ENCODE assay signal across 7 mouse cellular contexts in the genomic region with DNA sequence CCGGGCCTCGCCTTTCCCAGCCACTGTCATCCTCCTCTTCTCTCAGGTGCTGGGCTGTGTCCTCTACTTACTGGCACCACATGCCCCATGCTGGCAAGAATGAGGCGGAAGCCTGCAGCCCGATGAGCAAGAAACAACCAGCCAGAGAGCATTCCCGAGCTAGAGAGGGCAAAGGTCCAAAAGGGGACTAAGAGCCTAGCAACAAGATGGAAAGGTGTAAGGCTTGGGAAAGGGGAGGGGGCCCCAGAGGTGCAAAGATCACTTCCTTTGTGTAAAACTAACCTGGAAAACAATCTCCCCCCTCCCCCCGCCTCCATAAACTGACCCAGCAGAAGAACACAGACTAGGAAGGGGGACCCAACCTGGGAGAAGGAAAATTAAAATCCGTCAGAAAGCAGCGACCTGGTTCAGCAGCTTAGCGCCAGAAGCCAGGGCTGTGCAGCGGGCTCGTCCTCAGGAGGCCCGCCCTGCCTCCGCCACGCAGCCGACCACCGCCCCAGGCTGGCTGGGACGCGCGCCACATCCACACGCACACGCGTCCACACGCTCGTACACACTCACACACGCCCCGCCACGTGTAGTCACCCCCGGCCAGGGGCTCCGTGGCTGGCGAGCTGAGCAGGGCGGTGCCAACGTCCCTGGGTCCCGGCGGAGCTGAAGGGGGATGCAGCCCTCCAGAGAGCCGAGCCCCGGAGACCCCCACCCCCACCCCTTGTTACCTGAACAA. TPM values are rescaled to one million over a fixed set of nuclear protein-coding genes. Genes with fewer than 3 reads are reported as not detected.
DNase-seq lines count a peak whose midpoint lies in the region; ATAC-seq and TF ChIP-seq lines count a peak whose summit lies in the region.

No protein-coding gene starts in this region.

- H3K36me3 ChIP-seq in E14TG2a.4 (ENCODE audit: insufficient read depth, low read length), result peaks cover 8% of the 10 kb centered on the region
- no peaks in the 10 kb centered on the region for H3K36me3 ChIP-seq in intestine, embryonic 15.5 days
- H3K36me3 ChIP-seq in liver, embryonic 13.5 days, result no peaks in the 10 kb centered on the region
- H3K36me3 ChIP-seq in neural tube, embryonic 13.5 days, result no peaks in the 10 kb centered on the region

- no peaks in the 10 kb centered on the region for H3K9me3 ChIP-seq in E14TG2a.4 (ENCODE audit: low read length)
- H3K9me3 ChIP-seq in intestine, embryonic 15.5 days, result no peaks in the 10 kb centered on the region
- H3K9me3 ChIP-seq in liver, embryonic 13.5 days (replicated peaks), result no peaks in the 10 kb centered on the region
- no peaks in the 10 kb centered on the region for H3K9me3 ChIP-seq in neural tube, embryonic 13.5 days

- peak overlapping the region; percentile 60 for H3K9ac ChIP-seq in intestine, embryonic 15.5 days
- H3K9ac ChIP-seq in liver, embryonic 13.5 days, result peak overlapping the region; percentile 79
- peak overlapping the region; percentile 78 for H3K9ac ChIP-seq in neural tube, embryonic 13.5 days

- no peak for TF ChIP-seq CTCF in E14TG2a.4 (conservative IDR thresholded peaks at IDR 0.05; ENCODE audit: low read length)
- TF ChIP-seq CTCF in cerebellum, adult 2 months (IDR thresholded peaks at IDR 0.05; ENCODE audit: borderline replicate concordance, insufficient read depth, low read depth, low read length), result no peak

- WGBS in cerebellum, adult 2 months, result 6% methylated on average over 34 of the region's 36 CpGs
- WGBS in intestine, embryonic 15.5 days, result 17% methylated on average over 36 of the region's 36 CpGs
- 6% methylated on average over 36 of the region's 36 CpGs for WGBS in liver, embryonic 13.5 days (ENCODE audit: insufficient replicate concordance)
- 17% methylated on average over 36 of the region's 36 CpGs for WGBS in neural tube, embryonic 13.5 days

- no peak for TF ChIP-seq POLR2A in cerebellum, adult 2 months (IDR thresholded peaks at IDR 0.05; ENCODE audit: borderline replicate concordance, insufficient read depth, low read length)

- H3K27me3 ChIP-seq in E14TG2a.4 (ENCODE audit: insufficient read depth, low read length), result no peaks in the 10 kb centered on the region
- H3K27me3 ChIP-seq in cerebellum, adult 2 months (ENCODE audit: control insufficient read depth, insufficient read depth, low read length), result no peaks in the 10 kb centered on the region
- H3K27me3 ChIP-seq in intestine, embryonic 15.5 days (replicated peaks), result no peaks in the 10 kb centered on the region
- no peaks in the 10 kb centered on the region for H3K27me3 ChIP-seq in liver, embryonic 13.5 days
- H3K27me3 ChIP-seq in neural tube, embryonic 13.5 days, result no peaks in the 10 kb centered on the region

- peaks cover 15% of the 10 kb centered on the region for H3K4me1 ChIP-seq in E14TG2a.4 (replicated peaks; ENCODE audit: low read depth, low read length)
- H3K4me1 ChIP-seq in cerebellum, adult 2 months (ENCODE audit: control insufficient read depth, insufficient read depth, low read length), result peaks cover 7% of the 10 kb centered on the region; the same call in 1 of the 2 replicates
- H3K4me1 ChIP-seq in intestine, embryonic 15.5 days (replicated peaks), result no peaks in the 10 kb centered on the region
- H3K4me1 ChIP-seq in liver, embryonic 13.5 days (replicated peaks), result peaks cover 14% of the 10 kb centered on the region; the same call in 1 of the 2 replicates
- H3K4me1 ChIP-seq in neural tube, embryonic 13.5 days (replicated peaks), result peaks cover 27% of the 10 kb centered on the region

- DNase-seq in A20 (ENCODE audit: low read depth, low spot score), result peak; percentile 18
- peak; percentile 49 to 62 for DNase-seq in cerebellum, adult 2 months
- DNase-seq in forelimb bud, embryonic 11.5 days (ENCODE audit: low read depth, low spot score), result peak; percentile 12
- peak; percentile 18 for DNase-seq in liver, embryonic 13.5 days

- H3K4me2 ChIP-seq in intestine, embryonic 15.5 days (replicated peaks), result peak overlapping the region; percentile 57
- H3K4me2 ChIP-seq in liver, embryonic 13.5 days, result peak overlapping the region; percentile 76
- H3K4me2 ChIP-seq in neural tube, embryonic 13.5 days, result peak overlapping the region; percentile 61

- peak; percentile 80 for ATAC-seq in intestine, embryonic 15.5 days
- peak; percentile 73 for ATAC-seq in liver, embryonic 13.5 days (ENCODE audit: low read depth)
- peak; percentile 85 for ATAC-seq in neural tube, embryonic 13.5 days (ENCODE audit: low read depth)

- peak overlapping the region; percentile 83 for H3K4me3 ChIP-seq in E14TG2a.4 (replicated peaks; ENCODE audit: low read length)
- peak overlapping the region; percentile 98 for H3K4me3 ChIP-seq in cerebellum, adult 2 months (replicated peaks; ENCODE audit: insufficient read depth, low read depth, low read length)
- peak overlapping the region; percentile 59 for H3K4me3 ChIP-seq in intestine, embryonic 15.5 days (replicated peaks)
- H3K4me3 ChIP-seq in liver, embryonic 13.5 days (replicated peaks), result peak overlapping the region; percentile 72
- peak overlapping the region; percentile 62 for H3K4me3 ChIP-seq in neural tube, embryonic 13.5 days

- peak overlapping the region; percentile 78 for H3K27ac ChIP-seq in cerebellum, adult 2 months (ENCODE audit: insufficient read depth, low read length)
- peak overlapping the region; percentile 78 for H3K27ac ChIP-seq in intestine, embryonic 15.5 days
- H3K27ac ChIP-seq in liver, embryonic 13.5 days, result peak overlapping the region; percentile 59
- H3K27ac ChIP-seq in neural tube, embryonic 13.5 days (replicated peaks), result peak overlapping the region; percentile 80

RNA-seq across cellular contexts. Expression of a gene that starts 0.8 kb away (rescaled TPM):
- 46.8 and 48.5 TPM in 2 replicates for polyA plus RNA-seq in cerebellum, adult 2 months (2012; rRNA removed)
- 8.2 and 9.1 TPM in 2 replicates for polyA plus RNA-seq in intestine, embryonic 15.5 days (2015; fragmentation: Nextera tagmentation; extraction: Ambion mirVana)
- polyA plus RNA-seq in liver, embryonic 13.5 days (2015; fragmentation: Nextera tagmentation; extraction: Ambion mirVana), result 2.0 and 2.4 TPM in 2 replicates
- 8.0 and 10.5 TPM in 2 replicates for polyA plus RNA-seq in neural tube, embryonic 13.5 days (2015; fragmentation: Nextera tagmentation; extraction: Ambion mirVana)

RNA-seq across cellular contexts. Expression of a gene that starts 48.7 kb away (rescaled TPM):
- 14.0 and 14.4 TPM in 2 replicates for polyA plus RNA-seq in cerebellum, adult 2 months (2012; rRNA removed)
- polyA plus RNA-seq in intestine, embryonic 15.5 days (2015; fragmentation: Nextera tagmentation; extraction: Ambion mirVana), result 15.4 and 16.4 TPM in 2 replicates
- polyA plus RNA-seq in liver, embryonic 13.5 days (2015; fragmentation: Nextera tagmentation; extraction: Ambion mirVana), result 16.6 and 21.6 TPM in 2 replicates
- 17.9 and 18.9 TPM in 2 replicates for polyA plus RNA-seq in neural tube, embryonic 13.5 days (2015; fragmentation: Nextera tagmentation; extraction: Ambion mirVana)

Comparison
In these comparisons a context has a peak if more than half of its experiments do, and no peak if none do; other contexts are left out.
1. Peak in every context shown above with its lines: DNase-seq, ATAC-seq, H3K4me3 ChIP-seq and H3K27ac ChIP-seq.